Mouse (Mus musculus) midbrain, embryonic 16.5 days (tissue): ENCODE data around the gene Ube2k. TPM values are rescaled to one million over a fixed set of nuclear protein-coding genes. Genes with fewer than 3 reads are reported as not detected.

Source experiments
- ATAC-seq: fragments of 200-750 bp; cut with Nextera tagmentation; 2 replicates; pipeline ENCODE4 v1.8.0; 2017; ENCODE audit warnings: moderate TSS enrichment
- H3K27ac ChIP-seq: fragments of 300-500 bp; sonication (generic); 2 replicates; pipeline ENCODE4 v1.5.1; 2014; ENCODE audit warnings: mild to moderate bottlenecking, low read length, mixed read lengths
- H3K27me3 ChIP-seq: fragments of 300-500 bp; sonication (generic); 2 replicates; pipeline ENCODE4 v1.6.1; 2014; ENCODE audit warnings: low read depth, low read length, mixed read lengths; ENCODE audit not compliant: control insufficient read depth, insufficient read depth
- H3K36me3 ChIP-seq: fragments of 300-500 bp; sonication (generic); 2 replicates; pipeline ENCODE4 v1.6.1; 2014; ENCODE audit warnings: mild to moderate bottlenecking, low read length, moderate library complexity, mixed read lengths; ENCODE audit not compliant: control insufficient read depth, insufficient read depth
- H3K4me1 ChIP-seq: fragments of 300-500 bp; sonication (generic); 2 replicates; pipeline ENCODE4 v1.6.1; 2014; ENCODE audit warnings: mild to moderate bottlenecking, low read length, mixed read lengths; ENCODE audit not compliant: control insufficient read depth, insufficient read depth
- H3K4me2 ChIP-seq: fragments of 300-500 bp; sonication (generic); 2 replicates; pipeline ENCODE4 v1.6.1; 2014; ENCODE audit warnings: mild to moderate bottlenecking, low read length, mixed read lengths
- H3K4me3 ChIP-seq: fragments of 300-500 bp; sonication (generic); 2 replicates; pipeline ENCODE4 v1.5.1; 2014; ENCODE audit warnings: low read depth, mild to moderate bottlenecking, low read length, moderate library complexity, mixed read lengths
- H3K9ac ChIP-seq: fragments of 300-500 bp; sonication (generic); 2 replicates; pipeline ENCODE4 v1.6.1; 2014; ENCODE audit warnings: low read depth, low read length, mixed read lengths
- H3K9me3 ChIP-seq: fragments of 300-500 bp; sonication (generic); replicated peaks from 2 replicates; pipeline ENCODE4 v1.6.1; 2014; ENCODE audit warnings: mild to moderate bottlenecking, low read length, mixed read lengths; ENCODE audit not compliant: control insufficient read depth, poor library complexity, severe bottlenecking
- WGBS: fragments of 180-500 bp; shearing (Covaris S2); extraction: QIAGEN DNeasy Blood & Tissue Kit; methylation state at CpG from one replicate; pipeline ENCODE4 v1.1.7; 2014; 5-methylcytosine and 5-hydroxymethylcytosine counted together
- polyA plus RNA-seq: library from polyadenylated mRNA; unstranded; fragments of >200 nt; fragmentation: Nextera tagmentation; extraction: Ambion mirVana; gene quantifications from 2 replicates; pipeline ENCODE4 v1.2.1, GENCODE M21; 2015

The Ube2k gene
- polyA plus RNA-seq, 1 experiment from 2014 or later = 186 TPM

DNA sequence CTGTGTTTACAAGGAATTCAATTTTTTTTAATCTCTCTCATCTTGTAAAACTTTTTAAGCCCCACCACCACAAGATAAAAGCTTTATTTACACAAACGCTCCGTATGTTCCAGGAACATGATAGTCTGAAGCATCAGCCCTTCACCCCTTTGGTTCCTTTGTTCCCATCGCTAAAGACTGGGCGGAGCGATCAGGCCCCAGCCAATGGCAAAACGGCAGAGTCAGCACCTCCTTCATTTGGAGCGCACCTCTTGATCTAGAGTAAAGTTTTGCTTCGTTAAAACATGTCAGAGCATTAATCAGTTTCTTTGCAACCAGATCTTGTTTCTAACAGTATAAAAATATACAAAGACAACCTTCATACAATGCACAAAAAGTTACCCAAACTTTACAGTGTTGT, 31.2 kb upstream of the Ube2k start:
- Histone ChIP-seq H3K4me2 (peak overlapping the region; percentile 36), H3K9me3 (no peaks in the 10 kb centered on the region), H3K27ac (no peak overlapping the region), H3K4me3 (no peak overlapping the region), H3K4me1 (no peaks in the 10 kb centered on the region), H3K36me3 (no peaks in the 10 kb centered on the region), H3K27me3 (no peaks in the 10 kb centered on the region), H3K9ac (no peak overlapping the region)
- no peak for ATAC-seq
- 14% methylated on average over 8 of the region's 8 CpGs for WGBS

DNA sequence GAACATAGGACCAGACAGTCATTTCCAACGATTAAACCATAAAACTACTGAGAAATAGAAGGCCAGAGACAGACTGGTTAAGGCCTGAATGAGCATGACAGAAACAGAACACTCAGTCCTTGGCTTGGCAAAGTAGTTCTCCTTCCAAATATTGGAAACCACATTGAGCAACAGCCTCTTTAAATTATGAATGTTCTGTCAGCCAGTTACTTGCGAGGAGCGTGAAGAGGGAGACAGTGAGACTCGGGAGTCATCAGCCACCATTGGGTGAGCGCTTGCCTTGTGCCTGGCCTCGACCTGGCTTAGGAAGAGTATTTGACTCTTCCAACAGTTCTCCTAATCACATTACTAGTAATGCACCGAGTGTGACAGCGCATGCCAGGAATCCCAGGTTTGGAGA, 28.6 kb upstream of the Ube2k start:
- H3K4me3 ChIP-seq = no peak overlapping the region
- ATAC-seq = no peak

DNA sequence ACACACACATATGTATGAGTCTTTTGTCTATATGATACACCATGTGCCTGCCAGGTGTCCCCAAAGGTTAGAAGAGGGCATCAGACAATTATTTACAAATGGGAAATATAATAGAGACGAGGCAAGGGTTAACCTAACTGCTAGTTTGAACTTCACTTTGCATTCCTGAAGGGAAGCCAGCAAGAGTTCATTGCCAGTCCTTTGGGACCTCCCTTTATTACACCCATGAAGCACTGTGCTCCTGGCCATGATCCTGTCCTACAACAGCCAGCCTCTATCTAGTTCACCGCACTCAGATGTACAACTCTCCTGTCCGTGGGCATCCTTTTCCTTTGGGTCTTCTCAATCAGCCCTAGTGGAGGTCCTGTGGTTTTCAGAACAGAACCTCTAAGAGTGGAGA, 23.5 kb upstream of the Ube2k start:
- Histone ChIP-seq H3K9ac (no peak overlapping the region), H3K36me3 (no peaks in the 10 kb centered on the region), H3K9me3 (peaks cover 2% of the 10 kb centered on the region; the same call in 1 of the 2 replicates), H3K4me1 (no peaks in the 10 kb centered on the region), H3K27ac (no peak overlapping the region), H3K4me2 (no peak overlapping the region), H3K27me3 (no peaks in the 10 kb centered on the region), H3K4me3 (no peak overlapping the region)
- WGBS = 81% methylated on average over 3 of the region's 3 CpGs
- no peak for ATAC-seq

More for the DNA sequence above, 28.6 kb upstream of the Ube2k start:
- no peak overlapping the region for H3K9ac ChIP-seq
- no peaks in the 10 kb centered on the region for H3K9me3 ChIP-seq
- H3K36me3 ChIP-seq = no peaks in the 10 kb centered on the region
- no peak overlapping the region for H3K27ac ChIP-seq
- WGBS = 87% methylated on average over 8 of the region's 8 CpGs
- no peaks in the 10 kb centered on the region for H3K27me3 ChIP-seq
- no peaks in the 10 kb centered on the region for H3K4me1 ChIP-seq
- no peak overlapping the region for H3K4me2 ChIP-seq

DNA sequence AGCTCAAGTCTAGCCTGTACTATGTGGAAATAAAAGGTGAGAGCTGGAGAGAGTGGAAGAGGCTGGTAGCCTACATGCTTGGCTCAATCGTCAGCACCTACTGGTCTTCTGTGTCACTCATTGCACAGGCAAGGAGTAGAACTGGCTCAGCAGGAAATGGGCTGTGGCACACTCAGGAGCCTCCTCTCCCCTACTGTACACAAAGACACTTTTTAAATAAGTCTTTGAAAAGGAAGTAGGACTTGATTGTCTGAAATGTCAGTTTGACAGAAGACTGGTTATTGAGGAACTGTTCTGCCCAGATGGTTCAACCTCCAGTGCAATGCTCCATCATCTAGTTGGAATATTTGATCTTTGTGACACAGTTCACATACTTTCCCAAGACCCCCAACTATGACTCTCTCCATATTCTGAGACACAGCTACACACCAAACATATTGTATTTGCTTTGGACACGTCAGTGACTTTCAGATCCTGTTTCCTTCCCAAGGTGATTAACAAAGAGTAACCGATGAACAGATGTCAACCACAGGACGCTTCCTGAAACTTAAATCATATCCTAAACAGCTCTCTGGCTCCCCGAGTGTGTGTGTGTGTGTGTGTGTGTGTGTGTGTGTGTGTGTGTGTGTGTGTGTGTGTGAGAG, 22.3 kb upstream of the Ube2k start:
- WGBS = 79% methylated on average over 5 of the region's 5 CpGs
- Histone ChIP-seq H3K4me1 (no peaks in the 10 kb centered on the region), H3K9ac (no peak overlapping the region), H3K4me3 (no peak overlapping the region), H3K4me2 (no peak overlapping the region), H3K36me3 (no peaks in the 10 kb centered on the region), H3K9me3 (peaks cover 2% of the 10 kb centered on the region; the same call in 1 of the 2 replicates), H3K27ac (no peak overlapping the region), H3K27me3 (no peaks in the 10 kb centered on the region)
- ATAC-seq = no peak

DNA sequence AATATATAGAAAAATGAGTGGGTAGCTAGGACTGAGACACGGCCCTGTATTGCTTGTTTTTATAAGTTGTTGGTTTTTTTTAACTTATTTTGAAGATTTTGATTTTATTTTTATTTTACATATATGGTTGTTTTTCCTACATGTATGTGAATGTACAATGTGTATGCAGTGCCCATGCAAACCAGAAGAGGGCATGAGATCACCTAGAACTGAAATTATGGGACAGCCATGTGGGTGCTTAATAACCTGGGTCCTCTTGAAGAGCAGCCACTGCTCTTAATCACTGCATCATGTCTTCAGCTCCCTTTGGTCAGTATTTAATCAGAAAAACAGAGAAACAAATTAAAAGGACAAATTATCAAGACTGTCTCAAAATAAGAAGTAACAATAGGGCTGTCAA, 15.2 kb upstream of the Ube2k start:
- Histone ChIP-seq H3K27me3 (no peaks in the 10 kb centered on the region), H3K36me3 (no peaks in the 10 kb centered on the region), H3K9me3 (peaks cover 2% of the 10 kb centered on the region; the same call in 1 of the 2 replicates), H3K27ac (no peak overlapping the region), H3K4me1 (no peaks in the 10 kb centered on the region), H3K4me3 (no peak overlapping the region), H3K9ac (no peak overlapping the region), H3K4me2 (no peak overlapping the region)
- no peak for ATAC-seq
- 75% methylated on average over 1 of the region's 1 CpGs for WGBS

DNA sequence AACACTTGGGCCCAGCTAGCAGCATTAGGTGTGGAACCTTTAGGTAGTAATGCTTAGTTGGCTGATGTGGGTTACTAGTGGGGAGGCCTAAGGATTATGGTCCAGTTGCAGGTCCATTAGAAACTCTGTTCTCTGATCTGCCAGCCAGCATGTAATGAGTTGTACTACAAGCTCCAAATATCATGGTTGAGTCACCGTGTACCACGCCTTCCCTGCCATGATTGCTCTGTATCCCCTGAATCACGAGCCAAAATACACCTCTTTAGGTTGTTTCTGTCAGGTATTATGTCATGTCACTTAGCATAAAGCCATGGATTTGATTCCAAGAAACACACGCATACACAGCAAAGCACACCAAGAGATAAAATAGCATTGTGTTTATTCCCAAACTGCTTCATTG, 12.2 kb upstream of the Ube2k start:
- Histone ChIP-seq H3K27me3 (no peaks in the 10 kb centered on the region; the same call in 1 of the 2 replicates), H3K36me3 (no peaks in the 10 kb centered on the region), H3K4me1 (no peaks in the 10 kb centered on the region), H3K4me3 (no peak overlapping the region), H3K9ac (no peak overlapping the region), H3K4me2 (no peak overlapping the region), H3K27ac (no peak overlapping the region), H3K9me3 (no peaks in the 10 kb centered on the region)
- no peak for ATAC-seq
- 60% methylated on average over 4 of the region's 4 CpGs for WGBS

DNA sequence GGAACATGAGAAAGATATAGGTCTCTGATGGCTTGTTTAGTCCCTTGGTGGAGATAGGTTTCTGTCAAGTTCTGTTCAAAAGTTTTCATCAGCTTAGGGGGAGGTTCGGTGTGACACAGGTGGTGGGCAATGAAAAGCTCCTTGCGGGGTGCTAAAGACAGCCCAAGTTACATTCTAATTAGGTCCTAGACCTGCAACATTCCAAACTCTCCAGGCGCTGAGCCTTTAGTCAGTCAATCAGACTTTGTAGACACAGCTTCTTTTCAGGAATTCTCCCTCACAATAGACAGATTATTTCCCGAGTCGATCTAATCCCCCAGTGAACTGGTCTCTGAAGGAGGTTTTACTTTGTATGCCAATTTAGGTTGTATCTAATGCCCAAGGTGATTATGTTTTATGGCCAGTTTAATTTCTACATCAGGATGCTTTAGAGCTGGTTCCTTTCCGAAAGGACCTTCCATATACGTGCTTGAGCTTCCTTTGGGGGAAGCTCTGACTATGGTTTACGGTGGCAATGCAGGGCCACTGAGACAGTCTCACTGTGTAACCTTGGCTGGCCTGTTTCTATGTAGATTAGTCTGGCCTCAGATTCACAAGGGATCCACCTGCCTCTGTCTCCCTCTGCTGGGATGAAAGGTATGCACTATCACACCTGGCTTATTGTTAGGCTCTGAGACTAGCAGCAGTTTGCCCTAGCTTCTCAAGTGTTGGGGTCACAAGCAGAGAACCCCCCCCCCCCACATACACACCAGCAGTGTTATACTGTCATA, 11.2 kb upstream of the Ube2k start:
- no peak overlapping the region for H3K9ac ChIP-seq
- no peak for ATAC-seq
- H3K4me3 ChIP-seq = no peak overlapping the region
- H3K27ac ChIP-seq = no peak overlapping the region
- H3K36me3 ChIP-seq = no peaks in the 10 kb centered on the region
- 4% methylated on average over 8 of the region's 8 CpGs for WGBS
- no peaks in the 10 kb centered on the region for H3K9me3 ChIP-seq
- no peaks in the 10 kb centered on the region for H3K4me1 ChIP-seq
- H3K27me3 ChIP-seq = no peaks in the 10 kb centered on the region; the same call in 1 of the 2 replicates
- H3K4me2 ChIP-seq = no peak overlapping the region

DNA sequence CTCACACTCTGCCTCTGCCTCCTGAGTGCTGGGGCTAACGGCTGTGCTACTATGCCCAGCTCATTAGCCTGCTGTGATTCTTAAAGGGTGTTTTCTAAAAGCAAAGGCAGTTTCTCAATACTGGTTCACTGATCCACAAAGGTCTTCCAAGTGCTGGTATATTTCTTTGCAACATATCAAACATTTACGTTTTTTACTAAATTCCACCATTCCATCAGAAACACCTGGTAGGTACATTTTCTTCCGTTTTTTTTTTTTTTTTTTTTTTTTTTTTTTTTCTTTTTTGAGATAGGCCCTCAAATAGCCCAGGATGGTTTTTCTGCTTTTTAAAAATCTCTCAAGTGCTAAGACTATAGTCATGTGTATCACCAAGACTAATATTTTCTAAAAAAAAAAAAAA, 5.8 kb upstream of the Ube2k start:
- Histone ChIP-seq H3K9ac (no peak overlapping the region), H3K4me2 (no peak overlapping the region), H3K27me3 (no peaks in the 10 kb centered on the region; the same call in 1 of the 2 replicates), H3K9me3 (no peaks in the 10 kb centered on the region), H3K4me3 (no peak overlapping the region), H3K36me3 (no peaks in the 10 kb centered on the region), H3K27ac (no peak overlapping the region), H3K4me1 (peaks cover 4% of the 10 kb centered on the region; the same call in 1 of the 2 replicates)
- ATAC-seq = no peak
- WGBS = 68% methylated on average over 3 of the region's 3 CpGs

DNA sequence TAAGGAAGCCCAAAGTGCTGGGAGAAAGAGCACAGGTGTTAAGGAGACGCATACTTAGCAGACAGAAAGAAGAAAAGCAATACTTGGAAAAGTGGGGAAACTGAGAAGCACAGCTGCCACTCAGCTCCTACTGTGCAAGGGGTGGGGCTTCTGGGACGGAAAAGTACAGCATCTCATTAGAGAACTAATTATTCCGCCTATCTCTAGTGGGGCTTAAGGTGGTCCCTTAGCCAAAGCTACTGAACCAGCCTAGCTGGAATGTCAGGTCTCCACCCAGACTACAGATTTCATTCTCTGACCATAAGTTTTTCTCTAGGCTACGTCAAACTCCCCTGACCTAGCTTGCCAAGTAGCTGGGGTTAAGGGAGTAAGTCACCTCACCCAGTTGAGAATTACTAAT, 2.5 kb upstream of the Ube2k start:
- Histone ChIP-seq H3K27me3 (no peaks in the 10 kb centered on the region), H3K4me1 (peaks cover 13% of the 10 kb centered on the region), H3K4me2 (no peak overlapping the region), H3K4me3 (no peak overlapping the region), H3K27ac (no peak overlapping the region), H3K9ac (no peak overlapping the region), H3K36me3 (no peaks in the 10 kb centered on the region), H3K9me3 (no peaks in the 10 kb centered on the region)
- 64% methylated on average over 4 of the region's 4 CpGs for WGBS
- no peak for ATAC-seq
